Mouse (Mus musculus) liver, embryonic 16.5 days (tissue): ENCODE measurements around the gene Tarbp1. TPM values are rescaled to one million over a fixed set of nuclear protein-coding genes. Genes with fewer than 3 reads are reported as not detected.

ENCODE experiments used
- ATAC-seq: fragments of 200-750 bp; cut with Nextera tagmentation; 2 replicates; pipeline ENCODE4 v1.8.0; 2017; ENCODE audit warnings: low read depth, mild to moderate bottlenecking, moderate number of reproducible peaks, moderate library complexity
- H3K27ac ChIP-seq: fragments of 300-500 bp; sonication (generic); 2 replicates; pipeline ENCODE4 v1.5.1; 2014; ENCODE audit warnings: mild to moderate bottlenecking, low read length
- H3K27me3 ChIP-seq: fragments of 300-500 bp; sonication (generic); 2 replicates; pipeline ENCODE4 v1.6.1; 2014; ENCODE audit warnings: low read depth, low read length, mixed read lengths; ENCODE audit not compliant: control insufficient read depth, insufficient read depth
- H3K36me3 ChIP-seq: fragments of 300-500 bp; sonication (generic); 2 replicates; pipeline ENCODE4 v1.6.1; 2014; ENCODE audit warnings: mild to moderate bottlenecking; ENCODE audit not compliant: control insufficient read depth, insufficient read depth
- H3K4me1 ChIP-seq: fragments of 300-500 bp; sonication (generic); 2 replicates; pipeline ENCODE4 v1.6.1; 2014; ENCODE audit warnings: low read depth, low read length, mixed read lengths; ENCODE audit not compliant: control insufficient read depth
- H3K4me2 ChIP-seq: fragments of 300-500 bp; sonication (generic); 2 replicates; pipeline ENCODE4 v1.6.1; 2014; ENCODE audit warnings: low read depth, low read length, mixed read lengths
- H3K4me3 ChIP-seq: fragments of 300-500 bp; sonication (generic); 2 replicates; pipeline ENCODE4 v1.5.1; 2014; ENCODE audit warnings: low read depth, mild to moderate bottlenecking, low read length
- H3K9ac ChIP-seq: fragments of 300-500 bp; sonication (generic); 2 replicates; pipeline ENCODE4 v1.6.1; 2014; ENCODE audit warnings: low read depth, low read length
- H3K9me3 ChIP-seq: fragments of 300-500 bp; sonication (generic); replicated peaks from 2 replicates; pipeline ENCODE4 v1.6.1; 2016; ENCODE audit warnings: low read length; ENCODE audit not compliant: control insufficient read depth
- WGBS: fragments of 180-500 bp; shearing (Covaris S2); extraction: QIAGEN DNeasy Blood & Tissue Kit; methylation state at CpG from one replicate; pipeline ENCODE4 v1.1.7; 2014; ENCODE audit not compliant: insufficient replicate concordance; 5-methylcytosine and 5-hydroxymethylcytosine counted together
- polyA plus RNA-seq: library from polyadenylated mRNA; unstranded; fragments of >200 nt; fragmentation: Nextera tagmentation; extraction: Ambion mirVana; gene quantifications from 2 replicates; pipeline ENCODE4 v1.2.1, GENCODE M21; 2015

Tarbp1 gene
- polyA plus RNA-seq, 1 experiment from 2014 or later, result 1.3 TPM

DNA sequence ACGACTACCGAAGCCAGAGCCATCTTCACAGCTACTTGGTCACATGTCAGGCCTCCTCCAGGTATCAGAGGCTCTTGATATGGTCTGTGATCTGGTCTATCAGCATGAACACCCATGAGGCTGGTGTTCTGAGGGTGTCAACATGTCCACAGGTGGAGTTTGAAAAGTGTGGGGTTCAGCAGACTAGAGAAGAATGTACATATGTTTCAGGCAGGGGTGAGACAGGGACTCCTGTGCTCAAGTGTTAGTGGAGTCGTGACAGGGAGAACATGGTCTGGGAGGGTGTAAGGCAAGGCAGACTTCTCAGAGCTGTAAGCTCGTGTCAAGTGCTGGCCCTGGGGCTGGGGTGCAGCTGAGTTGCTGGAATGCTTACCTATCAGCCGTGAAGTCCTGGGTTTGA is 22.1 kb upstream of the Tarbp1 start:
- H3K27ac ChIP-seq, result no peak overlapping the region
- H3K4me1 ChIP-seq, result peaks cover 7% of the 10 kb centered on the region
- H3K9me3 ChIP-seq, result no peaks in the 10 kb centered on the region
- no peak overlapping the region for H3K4me3 ChIP-seq
- H3K36me3 ChIP-seq, result no peaks in the 10 kb centered on the region
- no peaks in the 10 kb centered on the region for H3K27me3 ChIP-seq
- H3K9ac ChIP-seq, result no peak overlapping the region
- no peak overlapping the region for H3K4me2 ChIP-seq
- WGBS, result 62% methylated on average over 5 of the region's 5 CpGs
- no peak for ATAC-seq

DNA sequence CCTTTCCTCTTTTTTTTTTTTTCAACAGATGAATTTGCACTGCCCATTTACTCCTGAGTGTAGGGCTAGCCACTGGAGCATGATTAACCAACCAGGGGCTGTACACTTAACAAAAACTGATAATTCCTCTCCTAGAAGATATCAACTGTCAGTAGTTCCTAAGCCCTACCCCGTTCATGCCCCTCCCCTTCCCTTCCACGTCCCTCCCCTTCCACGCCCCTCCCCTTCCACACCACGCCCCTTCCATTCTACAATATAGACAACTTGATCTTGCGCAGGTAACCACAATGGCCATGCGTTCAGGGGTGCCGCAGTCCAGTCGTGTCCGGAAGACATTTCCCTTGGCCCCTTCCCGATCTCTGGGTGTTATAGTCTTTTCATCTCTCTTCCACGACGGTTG is 20.6 kb upstream of the Tarbp1 start:
- no peaks in the 10 kb centered on the region for H3K27me3 ChIP-seq
- 59% methylated on average over 12 of the region's 12 CpGs for WGBS
- no peak overlapping the region for H3K27ac ChIP-seq
- no peaks in the 10 kb centered on the region for H3K36me3 ChIP-seq
- no peaks in the 10 kb centered on the region for H3K9me3 ChIP-seq
- no peak overlapping the region for H3K4me2 ChIP-seq
- no peak overlapping the region for H3K4me3 ChIP-seq
- H3K9ac ChIP-seq, result no peak overlapping the region
- peaks cover 7% of the 10 kb centered on the region for H3K4me1 ChIP-seq
- ATAC-seq, result peak; percentile 33; the same call in 1 of the 2 replicates

DNA sequence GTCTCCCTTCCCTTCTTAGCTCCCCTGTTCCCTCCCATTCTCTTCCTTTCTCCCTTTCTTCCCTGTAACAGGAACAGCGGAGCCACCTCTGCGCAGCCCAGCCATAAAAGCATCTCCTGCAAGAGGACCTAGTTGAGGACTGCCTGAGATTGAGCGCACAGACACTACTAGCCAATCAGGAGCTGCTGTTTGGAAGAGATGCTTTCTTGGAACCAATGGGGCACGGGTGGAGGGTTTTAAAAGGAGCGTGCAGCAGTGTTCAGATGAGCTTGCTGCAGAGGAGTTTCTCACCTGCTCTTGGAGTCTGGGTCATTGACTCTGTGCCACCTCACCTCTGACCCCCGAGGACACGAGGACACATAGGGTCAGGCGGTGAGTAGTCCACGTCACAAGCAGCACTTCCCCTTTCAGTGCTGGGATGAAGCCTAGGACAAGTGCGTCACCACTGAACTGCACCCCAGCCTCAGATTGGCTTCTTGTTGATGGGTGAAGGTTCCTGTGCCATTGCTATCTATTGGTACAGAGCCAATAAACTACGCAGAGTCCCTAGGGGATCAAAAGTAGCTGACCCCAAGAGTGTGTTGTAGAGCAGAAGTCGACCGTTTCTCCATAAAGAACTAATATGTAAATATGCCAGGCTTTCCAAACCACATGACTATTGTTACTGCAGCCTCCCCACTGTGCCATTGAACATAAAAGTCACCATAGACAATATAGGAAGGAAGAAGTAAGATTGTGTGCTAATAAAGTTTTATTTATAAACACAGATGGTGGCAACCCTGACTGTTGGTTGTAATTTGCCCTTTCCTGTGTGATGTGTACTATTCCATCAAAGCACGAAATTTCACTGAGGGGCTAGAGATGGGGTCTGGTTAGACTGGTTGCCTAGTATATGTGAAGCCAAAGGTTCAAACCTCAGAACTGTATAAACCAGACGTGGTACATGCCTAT is 19.6 kb upstream of the Tarbp1 start:
- Histone ChIP-seq H3K4me2 (no peak overlapping the region), H3K27ac (no peak overlapping the region), H3K9me3 (no peaks in the 10 kb centered on the region), H3K36me3 (no peaks in the 10 kb centered on the region), H3K27me3 (no peaks in the 10 kb centered on the region), H3K4me3 (no peak overlapping the region), H3K4me1 (peaks cover 7% of the 10 kb centered on the region), H3K9ac (no peak overlapping the region)
- no peak for ATAC-seq
- 56% methylated on average over 15 of the region's 15 CpGs for WGBS

DNA sequence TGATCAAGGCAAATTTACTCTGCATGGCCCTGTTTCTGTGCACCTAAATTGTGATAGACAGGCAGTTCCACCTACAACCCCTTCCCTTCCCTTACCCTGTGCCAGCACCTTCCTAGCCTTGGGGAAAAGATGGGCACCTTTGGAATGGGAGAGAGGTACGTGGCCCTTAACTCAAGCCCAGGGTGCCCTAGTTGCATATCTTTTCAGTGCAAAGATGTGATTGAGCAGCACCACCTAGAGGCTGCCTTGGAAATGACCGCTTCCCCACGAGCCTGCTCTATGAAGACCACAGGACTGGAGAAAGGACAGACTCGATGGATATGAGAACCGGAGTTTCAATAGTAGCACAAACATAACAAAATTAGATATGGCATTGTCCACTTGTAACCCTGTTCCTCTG is 8.1 kb upstream of the Tarbp1 start:
- H3K27me3 ChIP-seq, result no peaks in the 10 kb centered on the region
- H3K4me1 ChIP-seq, result peaks cover 2% of the 10 kb centered on the region
- H3K36me3 ChIP-seq, result no peaks in the 10 kb centered on the region
- no peak for ATAC-seq
- no peak overlapping the region for H3K4me3 ChIP-seq
- no peak overlapping the region for H3K4me2 ChIP-seq
- WGBS, result 1% methylated on average over 5 of the region's 5 CpGs
- H3K9me3 ChIP-seq, result no peaks in the 10 kb centered on the region
- no peak overlapping the region for H3K9ac ChIP-seq
- H3K27ac ChIP-seq, result no peak overlapping the region

DNA sequence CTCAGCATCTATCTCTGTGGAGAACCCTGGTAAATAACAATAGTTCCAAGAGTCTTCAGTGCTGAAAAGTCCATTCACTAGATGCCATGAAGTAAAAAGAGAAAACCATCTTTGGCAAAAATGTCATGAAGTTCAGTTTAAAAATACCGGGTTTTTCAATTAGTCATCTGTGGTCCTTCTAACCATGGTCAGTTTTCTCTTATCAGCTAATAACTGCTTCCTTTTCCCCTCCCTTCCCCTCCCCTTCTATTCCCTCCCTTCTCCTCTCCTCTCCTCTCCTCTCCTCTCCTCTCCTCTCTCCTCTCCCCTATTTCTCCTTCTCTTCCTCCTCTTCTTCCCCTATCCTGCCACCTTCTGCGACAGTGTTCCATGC is 7.5 kb upstream of the Tarbp1 start:
- Histone ChIP-seq H3K9me3 (no peaks in the 10 kb centered on the region), H3K36me3 (no peaks in the 10 kb centered on the region), H3K27ac (no peak overlapping the region)

DNA sequence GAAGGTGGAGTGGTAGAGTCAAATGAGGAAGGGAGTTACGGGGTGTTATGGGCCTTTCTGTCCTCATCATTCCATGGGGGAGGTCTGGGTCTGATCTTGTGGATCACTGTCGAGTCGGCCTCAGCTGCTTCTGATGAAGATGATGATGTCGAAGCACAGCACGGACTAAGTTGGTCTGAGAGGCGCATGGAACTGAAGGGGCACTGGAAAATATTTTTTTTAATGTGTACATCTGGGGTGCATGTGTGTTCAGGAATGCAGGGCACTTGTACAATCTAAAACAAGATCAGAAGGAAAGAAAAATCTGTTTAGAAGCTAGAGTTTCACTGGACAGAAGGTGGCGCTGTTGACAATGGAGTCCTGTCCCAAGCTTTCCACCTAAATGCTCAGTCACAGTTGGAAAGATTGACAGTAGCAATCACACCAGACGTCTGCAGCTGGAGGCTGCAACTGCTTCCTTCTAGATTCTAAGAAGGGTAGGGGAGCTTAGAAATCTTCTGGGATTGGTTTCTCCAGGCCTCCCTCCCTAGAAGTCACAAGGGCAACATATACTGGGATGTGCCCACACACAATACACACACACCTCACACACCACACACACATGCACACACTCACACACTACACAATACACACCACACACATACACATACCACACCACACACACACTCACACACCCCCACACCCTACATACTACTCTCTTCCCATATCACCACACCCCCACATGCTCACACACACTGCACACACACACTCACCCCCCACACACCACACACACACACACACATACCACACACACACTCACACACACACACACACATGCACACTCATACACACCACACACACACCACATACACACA is 6.9 kb upstream of the Tarbp1 start:
- no peak overlapping the region for H3K4me2 ChIP-seq
- H3K4me1 ChIP-seq, result peaks cover 2% of the 10 kb centered on the region
- peaks cover 3% of the 10 kb centered on the region for H3K27me3 ChIP-seq
- no peak overlapping the region for H3K27ac ChIP-seq
- H3K9me3 ChIP-seq, result no peaks in the 10 kb centered on the region
- H3K9ac ChIP-seq, result no peak overlapping the region
- WGBS, result 34% methylated on average over 8 of the region's 8 CpGs
- H3K4me3 ChIP-seq, result no peak overlapping the region
- ATAC-seq, result no peak
- no peaks in the 10 kb centered on the region for H3K36me3 ChIP-seq

More for the DNA sequence above, 7.5 kb upstream of the Tarbp1 start:
- Histone ChIP-seq H3K4me2 (no peak overlapping the region), H3K4me3 (no peak overlapping the region), H3K27me3 (no peaks in the 10 kb centered on the region), H3K4me1 (peaks cover 2% of the 10 kb centered on the region), H3K9ac (no peak overlapping the region)
- no peak for ATAC-seq
- WGBS, result 26% methylated on average over 2 of the region's 2 CpGs

DNA sequence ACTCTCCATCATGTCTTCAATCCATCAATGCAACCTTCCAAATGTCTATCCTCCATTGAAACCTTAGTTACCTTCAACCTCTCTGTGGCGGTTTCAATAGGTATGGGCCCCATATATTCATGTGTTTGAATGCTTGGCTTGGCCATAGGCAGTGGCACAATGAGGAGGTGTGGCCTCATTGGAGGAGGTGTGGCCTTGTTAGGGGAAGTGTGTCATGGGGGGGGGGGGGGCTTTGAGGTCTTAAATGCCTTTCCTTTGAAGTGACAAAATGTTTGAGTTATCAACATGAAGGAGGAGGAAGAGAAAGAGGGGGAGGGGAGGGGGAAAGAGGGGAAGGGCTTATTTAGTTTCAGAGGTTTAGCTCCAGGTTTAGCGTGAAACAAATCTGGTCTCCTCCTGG is 5.5 kb upstream of the Tarbp1 start:
- Histone ChIP-seq H3K27me3 (peaks cover 3% of the 10 kb centered on the region), H3K36me3 (no peaks in the 10 kb centered on the region), H3K4me1 (peaks cover 2% of the 10 kb centered on the region), H3K4me3 (no peak overlapping the region), H3K4me2 (no peak overlapping the region), H3K9ac (no peak overlapping the region), H3K27ac (no peak overlapping the region), H3K9me3 (no peaks in the 10 kb centered on the region)
- no peak for ATAC-seq
- 67% methylated on average over 2 of the region's 2 CpGs for WGBS

DNA sequence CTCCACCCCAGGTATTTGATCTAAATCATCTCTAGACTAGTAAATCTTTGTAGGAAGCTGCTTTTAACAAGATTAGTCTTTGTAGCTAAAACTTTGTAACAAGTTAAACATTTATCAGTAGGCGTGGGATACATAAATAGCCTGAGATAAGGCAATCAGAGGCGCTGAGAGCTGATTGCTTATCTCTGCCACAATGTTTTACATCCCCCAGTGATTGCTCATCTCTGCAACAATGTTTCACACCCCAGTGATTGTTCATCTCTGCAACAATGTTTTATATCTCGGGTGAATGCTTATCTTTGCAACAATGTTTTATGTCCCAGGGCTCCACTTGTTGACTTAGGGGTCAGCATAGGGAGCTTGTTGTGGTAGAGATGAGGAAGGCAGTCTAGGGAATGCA is 3.8 kb upstream of the Tarbp1 start:
- H3K4me3 ChIP-seq, result no peak overlapping the region
- no peaks in the 10 kb centered on the region for H3K36me3 ChIP-seq
- H3K4me1 ChIP-seq, result peaks cover 9% of the 10 kb centered on the region
- H3K9me3 ChIP-seq, result no peaks in the 10 kb centered on the region
- H3K4me2 ChIP-seq, result no peak overlapping the region
- peaks cover 3% of the 10 kb centered on the region for H3K27me3 ChIP-seq
- no peak for ATAC-seq
- no peak overlapping the region for H3K9ac ChIP-seq
- no peak overlapping the region for H3K27ac ChIP-seq
- 24% methylated on average over 3 of the region's 3 CpGs for WGBS
